Mouse (Mus musculus) heart, embryonic 10.5 days (tissue): ENCODE measurements around the gene Vopp1. TPM values are rescaled to one million over a fixed set of nuclear protein-coding genes. Genes with fewer than 3 reads are reported as not detected.
"Not testable (repeated sequence)": the region's sequence is repeated elsewhere in the genome, so short reads cannot be mapped to it uniquely, and the experiment has no call there.

ENCODE experiments used
- DNase-seq: peaks from one replicate; pipeline ENCODE4 v3.0.0-alpha.2; 2017; ENCODE audit warnings: low spot score
- H3K27ac ChIP-seq: fragments of 300-500 bp; sonication (generic); 2 replicates; pipeline ENCODE4 v1.5.1; 2016; ENCODE audit warnings: mild to moderate bottlenecking
- H3K27me3 ChIP-seq: fragments of 300-500 bp; sonication (generic); 2 replicates; pipeline ENCODE4 v1.6.1; 2016; ENCODE audit warnings: mild to moderate bottlenecking; ENCODE audit not compliant: poor library complexity, insufficient read depth, severe bottlenecking
- H3K36me3 ChIP-seq: fragments of 300-500 bp; sonication (generic); 2 replicates; pipeline ENCODE4 v1.6.1; 2016; ENCODE audit warnings: mild to moderate bottlenecking, moderate library complexity
- H3K4me1 ChIP-seq: fragments of 300-500 bp; sonication (generic); 2 replicates; pipeline ENCODE4 v1.6.1; 2016; ENCODE audit warnings: mild to moderate bottlenecking
- H3K4me3 ChIP-seq: fragments of 300-500 bp; sonication (generic); 2 replicates; pipeline ENCODE4 v1.5.1; 2016; ENCODE audit warnings: mild to moderate bottlenecking, moderate library complexity
- H3K9me3 ChIP-seq: fragments of 300-500 bp; sonication (generic); 2 replicates; pipeline ENCODE4 v1.6.1; 2016; ENCODE audit warnings: mild to moderate bottlenecking, moderate library complexity
- WGBS: fragments of 180-500 bp; shearing (Covaris S2); methylation state at CpG from one replicate; pipeline ENCODE4 v1.1.7; 2016; 5-methylcytosine and 5-hydroxymethylcytosine counted together
- polyA plus RNA-seq: library from polyadenylated mRNA; unstranded; fragments of >200 nt; fragmentation: Nextera tagmentation; extraction: Ambion mirVana; gene quantifications from 2 replicates; pipeline ENCODE4 v1.2.1, GENCODE M21; 2016

Vopp1 gene
- polyA plus RNA-seq, 1 experiment from 2014 or later: 39.1 TPM

DNA sequence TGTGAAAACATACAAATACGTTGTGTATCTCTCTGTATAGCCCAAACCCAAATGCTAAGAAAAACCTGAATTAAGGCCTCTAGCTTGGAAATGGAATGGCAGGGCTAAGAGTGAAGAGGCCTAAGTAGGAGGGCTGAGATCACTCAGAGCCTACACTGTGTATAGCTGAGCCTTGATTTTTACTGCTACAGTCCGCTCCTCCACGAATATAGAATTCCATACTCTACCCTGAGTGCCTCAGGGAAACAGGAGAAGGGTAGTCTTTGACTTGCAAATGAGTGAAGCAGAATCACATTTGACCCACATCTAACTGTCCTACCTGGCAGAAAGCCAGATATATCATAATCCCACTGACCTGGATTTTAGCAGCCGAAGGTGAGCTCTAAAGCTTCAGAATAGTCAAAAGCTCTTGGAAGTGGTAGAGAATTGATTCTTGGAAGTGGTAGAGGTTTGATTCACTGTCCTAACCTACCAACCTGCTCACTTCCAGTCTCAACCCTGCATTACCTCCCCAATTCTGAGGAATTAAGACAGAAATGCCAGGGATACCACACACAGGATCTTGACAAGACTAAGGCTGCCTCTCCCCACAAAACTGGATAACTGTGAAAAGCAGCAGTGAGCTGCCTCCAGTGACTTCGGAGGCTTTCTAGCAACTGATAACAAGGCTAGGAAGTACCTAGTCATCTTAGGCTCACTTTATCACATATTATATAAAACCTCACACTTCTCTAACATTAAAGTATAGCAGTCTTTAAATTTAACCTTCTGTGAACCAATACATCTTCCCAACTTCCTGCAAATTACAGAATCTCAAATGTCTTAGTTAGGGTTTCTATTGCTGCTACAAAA lies 19.5 kb downstream of the Vopp1 start:
- peaks cover 5% of the 10 kb centered on the region; the same call in 1 of the 2 replicates for H3K36me3 ChIP-seq
- no peaks in the 10 kb centered on the region for H3K9me3 ChIP-seq
- H3K4me3 ChIP-seq: no peak overlapping the region
- WGBS: 85% methylated on average over 5 of the region's 5 CpGs
- H3K4me1 ChIP-seq: no peaks in the 10 kb centered on the region
- no peak for DNase-seq
- H3K27me3 ChIP-seq: no peaks in the 10 kb centered on the region
- H3K27ac ChIP-seq: no peak overlapping the region

DNA sequence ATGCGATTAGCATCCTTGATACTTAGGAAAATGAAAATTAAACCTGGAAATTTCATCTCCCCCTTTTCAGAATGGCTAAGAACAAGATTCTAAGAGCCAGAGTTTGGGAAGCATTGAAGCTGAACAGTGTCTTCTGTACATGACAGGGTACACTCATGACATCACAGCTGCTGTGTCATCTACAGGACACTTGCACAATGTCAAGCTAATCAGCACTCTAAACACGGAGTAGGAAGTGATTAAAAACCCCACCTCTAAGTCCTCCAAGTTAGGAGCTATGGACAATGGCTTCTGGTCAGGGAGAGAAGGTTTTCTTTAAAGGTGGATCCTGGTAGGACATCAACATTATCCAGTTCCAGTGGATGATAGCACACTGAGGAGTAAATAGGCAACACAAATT lies 21.8 kb downstream of the Vopp1 start:
- Histone ChIP-seq H3K27ac (no peak overlapping the region), H3K9me3 (no peaks in the 10 kb centered on the region), H3K4me3 (no peak overlapping the region), H3K36me3 (no peaks in the 10 kb centered on the region), H3K27me3 (no peaks in the 10 kb centered on the region), H3K4me1 (no peaks in the 10 kb centered on the region)
- DNase-seq: no peak
- 55% methylated on average over 2 of the region's 2 CpGs for WGBS

DNA sequence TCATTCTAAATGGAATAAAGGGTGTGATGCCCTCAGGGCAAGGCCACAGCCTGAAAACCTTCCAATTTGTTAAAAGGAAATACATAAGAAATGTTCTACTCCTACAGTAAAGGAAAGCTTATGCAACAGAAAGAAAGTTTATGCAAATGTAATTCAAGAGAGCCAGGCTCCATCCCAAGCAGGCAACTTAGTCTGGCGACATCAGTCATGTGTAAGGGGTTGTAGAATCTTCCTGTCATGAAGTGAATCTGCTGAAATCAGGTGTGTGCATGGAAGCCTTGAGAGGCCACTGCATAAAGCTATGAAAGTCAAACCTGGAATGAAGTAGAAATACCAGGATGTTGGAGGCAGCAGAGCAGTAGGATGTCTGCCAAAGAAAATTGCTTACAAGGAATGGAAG lies 26.0 kb downstream of the Vopp1 start:
- Histone ChIP-seq H3K9me3 (no peaks in the 10 kb centered on the region), H3K4me3 (no peak overlapping the region), H3K27me3 (no peaks in the 10 kb centered on the region), H3K4me1 (peaks cover 5% of the 10 kb centered on the region), H3K36me3 (no peaks in the 10 kb centered on the region), H3K27ac (no peak overlapping the region)
- WGBS: 83% methylated on average over 1 of the region's 1 CpGs
- DNase-seq: no peak

DNA sequence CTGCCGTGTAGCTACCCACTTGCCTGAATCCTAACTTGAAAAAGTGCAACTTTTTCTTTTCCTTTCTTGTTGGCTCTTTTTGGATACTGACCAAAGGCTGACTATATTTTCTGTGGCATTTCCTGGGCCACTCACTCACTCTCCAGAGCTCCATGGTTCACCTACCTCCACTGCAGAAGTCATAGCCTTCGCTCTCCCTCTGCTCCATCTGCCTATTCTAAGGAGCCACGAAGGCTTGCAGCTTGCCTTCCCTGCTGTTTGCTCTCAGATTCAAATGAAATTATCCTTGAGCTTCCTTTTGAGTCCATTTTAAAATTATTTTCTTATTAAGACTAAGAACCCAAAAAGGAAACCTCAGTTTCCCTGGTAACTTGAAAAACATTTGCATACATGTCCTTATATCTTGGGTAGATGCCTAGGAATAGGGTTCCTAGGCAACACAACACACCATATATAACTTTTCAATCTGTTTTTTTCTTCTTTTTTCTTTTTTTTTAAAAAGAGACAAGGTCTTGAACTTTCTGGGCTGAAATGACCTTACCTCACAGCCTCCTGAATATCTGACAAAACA lies 28.0 kb downstream of the Vopp1 start:
- no peak overlapping the region for H3K4me3 ChIP-seq
- H3K9me3 ChIP-seq: no peaks in the 10 kb centered on the region
- WGBS: 89% methylated on average over 3 of the region's 3 CpGs
- no peaks in the 10 kb centered on the region for H3K27me3 ChIP-seq
- no peak for DNase-seq
- no peaks in the 10 kb centered on the region for H3K36me3 ChIP-seq
- peaks cover 5% of the 10 kb centered on the region for H3K4me1 ChIP-seq
- H3K27ac ChIP-seq: no peak overlapping the region

DNA sequence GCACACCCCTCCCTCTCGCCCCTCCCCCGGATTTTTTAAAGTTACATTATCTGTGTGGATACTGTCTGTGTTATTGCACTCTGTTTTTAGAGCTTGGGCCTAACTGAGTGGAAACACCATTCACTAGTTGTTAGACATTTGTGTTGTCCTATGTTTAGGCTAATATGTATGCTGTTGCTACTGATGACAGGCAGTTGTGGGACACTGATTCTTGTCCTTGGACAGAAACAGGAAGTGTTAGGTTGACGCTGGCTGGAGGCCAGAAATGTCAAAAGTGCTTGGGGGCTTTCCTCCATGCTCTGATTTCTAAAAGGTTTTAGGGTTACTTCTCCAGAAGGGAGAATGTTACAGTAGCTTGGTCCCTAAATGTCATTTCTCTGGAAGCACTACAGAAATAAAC lies 29.1 kb downstream of the Vopp1 start:
- H3K27me3 ChIP-seq: no peaks in the 10 kb centered on the region
- H3K27ac ChIP-seq: no peak overlapping the region
- peaks cover 5% of the 10 kb centered on the region for H3K4me1 ChIP-seq
- no peak overlapping the region for H3K4me3 ChIP-seq
- WGBS: 53% methylated on average over 3 of the region's 3 CpGs
- no peaks in the 10 kb centered on the region for H3K36me3 ChIP-seq
- H3K9me3 ChIP-seq: no peaks in the 10 kb centered on the region
- DNase-seq: no peak

DNA sequence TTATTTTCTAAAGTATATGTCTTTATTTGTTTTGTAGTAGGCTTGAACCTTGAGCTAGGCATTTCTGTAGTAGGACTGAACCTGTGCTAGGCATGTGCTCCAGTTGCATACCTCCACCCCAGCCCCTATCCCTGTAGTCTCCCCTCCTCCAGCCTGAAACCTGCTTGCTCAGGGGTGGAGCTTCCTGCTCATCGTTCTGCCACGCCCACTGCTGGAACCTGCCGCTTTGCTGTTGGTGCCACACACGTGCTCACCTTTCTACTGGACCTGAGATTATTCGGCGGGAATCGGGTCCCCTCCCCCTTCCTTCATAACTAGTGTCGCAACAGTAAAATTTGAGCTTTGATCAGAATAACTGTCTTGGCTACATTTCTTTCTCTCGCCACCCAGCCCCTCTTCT lies 32.1 kb downstream of the Vopp1 start:
- not testable (repeated sequence) for H3K4me3 ChIP-seq, H3K27ac ChIP-seq, H3K27me3 ChIP-seq, H3K4me1 ChIP-seq, H3K9me3 ChIP-seq, DNase-seq
- WGBS: 60% methylated on average over 9 of the region's 9 CpGs
- H3K36me3 ChIP-seq: peaks cover 18% of the 10 kb centered on the region

DNA sequence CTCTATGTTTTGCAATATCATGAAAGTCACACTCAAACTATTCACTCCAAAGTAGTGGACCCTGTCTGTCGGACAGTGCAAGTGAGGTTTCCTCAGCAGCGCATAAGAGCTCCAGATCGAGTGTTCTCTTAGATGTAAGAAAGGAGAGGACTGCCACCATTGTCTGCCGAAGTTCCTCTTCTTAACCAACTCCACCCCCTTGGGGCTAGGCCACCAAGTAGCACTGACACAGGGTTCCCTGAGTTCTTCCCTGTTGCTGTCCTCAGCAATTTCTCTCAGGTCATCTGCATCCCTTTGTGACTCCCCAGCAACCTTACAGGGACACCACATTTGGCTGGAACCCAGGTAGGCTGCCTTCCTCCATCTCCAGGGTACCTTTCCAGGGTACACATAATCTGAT lies 34.4 kb downstream of the Vopp1 start:
- 89% methylated on average over 4 of the region's 4 CpGs for WGBS
- Histone ChIP-seq H3K4me3 (no peak overlapping the region), H3K27me3 (no peaks in the 10 kb centered on the region), H3K36me3 (peaks cover 25% of the 10 kb centered on the region), H3K9me3 (no peaks in the 10 kb centered on the region), H3K4me1 (no peaks in the 10 kb centered on the region; the same call in 1 of the 2 replicates), H3K27ac (no peak overlapping the region)
- DNase-seq: no peak

DNA sequence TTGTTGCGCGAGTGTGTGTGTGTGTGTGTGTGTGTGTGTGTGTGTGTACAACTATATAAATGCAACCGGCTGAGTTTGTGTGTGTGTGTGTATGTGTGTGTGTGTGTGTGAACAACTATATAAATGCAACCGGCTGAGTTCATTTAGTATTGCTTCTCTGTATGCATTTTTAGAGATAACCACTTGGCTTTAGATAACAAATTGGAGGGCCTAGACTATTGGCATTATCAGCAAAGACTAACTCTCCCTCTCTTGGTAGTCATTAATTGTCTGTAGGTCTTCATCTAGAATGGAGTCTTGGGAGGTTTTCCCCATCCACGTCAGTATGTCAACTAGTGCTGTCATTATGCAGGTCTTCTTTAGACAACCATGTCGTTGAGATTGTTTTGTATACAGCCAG lies 37.6 kb downstream of the Vopp1 start:
- Histone ChIP-seq H3K4me1 (no peaks in the 10 kb centered on the region), H3K36me3 (peaks cover 25% of the 10 kb centered on the region), H3K4me3 (no peak overlapping the region), H3K9me3 (no peaks in the 10 kb centered on the region), H3K27me3 (no peaks in the 10 kb centered on the region), H3K27ac (no peak overlapping the region)
- WGBS: 92% methylated on average over 6 of the region's 6 CpGs
- no peak for DNase-seq

DNA sequence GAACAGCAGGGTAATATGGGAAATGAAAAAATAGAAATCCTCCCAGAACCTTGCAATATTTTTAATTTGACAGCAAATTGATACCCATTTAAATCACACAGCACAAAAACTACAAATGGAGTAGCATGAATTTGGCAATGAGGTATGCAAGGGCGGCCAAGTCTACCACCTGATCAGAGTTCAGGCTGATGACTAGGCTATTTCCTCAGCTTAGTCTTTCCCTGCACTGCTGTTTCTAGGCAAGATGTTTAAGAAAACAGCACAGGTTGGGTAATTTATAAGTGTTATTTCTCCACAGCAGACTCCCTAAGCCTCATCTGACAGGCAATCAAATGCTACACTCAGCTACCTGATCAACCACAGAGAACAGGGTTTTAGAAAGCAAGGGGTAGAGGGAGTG lies 40.7 kb downstream of the Vopp1 start:
- H3K4me1 ChIP-seq: no peaks in the 10 kb centered on the region
- WGBS: 93% methylated on average over 1 of the region's 1 CpGs
- peaks cover 16% of the 10 kb centered on the region for H3K36me3 ChIP-seq
- no peak for DNase-seq
- H3K27ac ChIP-seq: no peak overlapping the region
- H3K9me3 ChIP-seq: no peaks in the 10 kb centered on the region
- H3K4me3 ChIP-seq: no peak overlapping the region
- H3K27me3 ChIP-seq: no peaks in the 10 kb centered on the region

DNA sequence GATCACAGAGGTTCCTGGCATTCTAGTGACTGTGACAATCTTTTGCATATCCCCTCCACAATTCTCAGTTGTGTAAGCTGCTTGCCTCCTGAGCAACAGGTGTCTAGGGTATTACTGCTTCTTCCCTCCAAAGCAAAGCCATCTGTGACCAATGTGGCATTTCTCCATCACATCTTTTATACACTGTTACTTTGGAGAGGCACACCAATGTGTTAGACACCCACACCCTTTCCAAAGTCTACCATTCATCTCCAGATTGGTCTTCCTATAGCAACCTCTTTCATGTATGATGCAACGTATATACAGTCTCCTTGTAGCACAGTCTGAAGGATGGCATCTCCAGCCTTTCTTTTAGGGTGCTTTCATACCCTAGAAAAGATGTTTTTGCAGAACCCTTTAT lies 42.3 kb downstream of the Vopp1 start:
- no peaks in the 10 kb centered on the region for H3K4me1 ChIP-seq
- H3K36me3 ChIP-seq: peaks cover 5% of the 10 kb centered on the region; the same call in 1 of the 2 replicates
- no peak overlapping the region for H3K27ac ChIP-seq
- no peaks in the 10 kb centered on the region for H3K9me3 ChIP-seq
- DNase-seq: no peak
- H3K27me3 ChIP-seq: no peaks in the 10 kb centered on the region
- 92% methylated on average over 1 of the region's 1 CpGs for WGBS
- H3K4me3 ChIP-seq: no peak overlapping the region

DNA sequence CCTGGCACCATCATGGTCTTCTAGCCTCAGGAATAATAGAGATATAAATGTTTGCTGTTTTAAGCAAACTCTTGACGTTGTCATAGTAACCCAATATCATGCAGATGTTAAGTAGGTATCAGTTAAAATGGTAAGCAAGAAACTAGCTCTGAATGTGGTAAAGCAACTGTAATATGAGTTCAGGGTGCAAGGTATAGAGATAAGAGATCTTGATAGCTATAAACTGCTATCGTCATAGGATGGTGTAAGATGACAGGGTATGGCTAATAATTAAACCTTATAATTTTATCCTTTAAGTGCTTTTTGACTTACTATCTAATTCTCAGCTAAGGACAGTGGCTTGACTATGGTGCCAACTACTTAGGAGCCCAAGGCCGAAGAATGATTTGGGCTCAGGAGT lies 44.6 kb downstream of the Vopp1 start:
- Histone ChIP-seq H3K27ac (no peak overlapping the region), H3K9me3 (no peaks in the 10 kb centered on the region), H3K27me3 (no peaks in the 10 kb centered on the region), H3K4me1 (no peaks in the 10 kb centered on the region), H3K36me3 (peaks cover 8% of the 10 kb centered on the region; the same call in 1 of the 2 replicates), H3K4me3 (no peak overlapping the region)
- 91% methylated on average over 3 of the region's 3 CpGs for WGBS
- DNase-seq: no peak

DNA sequence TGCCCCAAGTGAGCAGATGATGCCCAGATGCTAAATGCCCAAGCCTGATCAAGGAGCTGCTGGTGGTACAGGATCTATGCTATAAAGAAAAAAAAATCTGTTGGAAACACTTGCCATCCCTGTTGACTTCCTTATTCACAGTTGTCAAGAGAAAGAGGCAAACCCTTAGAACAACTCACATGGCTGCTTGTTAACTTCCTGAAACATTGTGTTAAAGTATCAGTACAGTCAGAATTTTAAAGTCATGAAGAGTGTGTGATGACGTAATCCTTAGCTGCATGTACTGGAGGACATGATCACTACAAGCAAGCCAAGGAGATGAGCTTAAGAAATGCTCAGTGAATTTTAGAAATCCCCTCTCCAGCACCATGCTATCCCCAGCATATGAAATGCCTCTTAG lies 51.2 kb downstream of the Vopp1 start:
- Histone ChIP-seq H3K36me3 (peaks cover 32% of the 10 kb centered on the region; the same call in 1 of the 2 replicates), H3K4me1 (no peaks in the 10 kb centered on the region), H3K4me3 (no peak overlapping the region), H3K27me3 (no peaks in the 10 kb centered on the region), H3K27ac (no peak overlapping the region), H3K9me3 (no peaks in the 10 kb centered on the region)
- WGBS: 94% methylated on average over 1 of the region's 1 CpGs
- no peak for DNase-seq

DNA sequence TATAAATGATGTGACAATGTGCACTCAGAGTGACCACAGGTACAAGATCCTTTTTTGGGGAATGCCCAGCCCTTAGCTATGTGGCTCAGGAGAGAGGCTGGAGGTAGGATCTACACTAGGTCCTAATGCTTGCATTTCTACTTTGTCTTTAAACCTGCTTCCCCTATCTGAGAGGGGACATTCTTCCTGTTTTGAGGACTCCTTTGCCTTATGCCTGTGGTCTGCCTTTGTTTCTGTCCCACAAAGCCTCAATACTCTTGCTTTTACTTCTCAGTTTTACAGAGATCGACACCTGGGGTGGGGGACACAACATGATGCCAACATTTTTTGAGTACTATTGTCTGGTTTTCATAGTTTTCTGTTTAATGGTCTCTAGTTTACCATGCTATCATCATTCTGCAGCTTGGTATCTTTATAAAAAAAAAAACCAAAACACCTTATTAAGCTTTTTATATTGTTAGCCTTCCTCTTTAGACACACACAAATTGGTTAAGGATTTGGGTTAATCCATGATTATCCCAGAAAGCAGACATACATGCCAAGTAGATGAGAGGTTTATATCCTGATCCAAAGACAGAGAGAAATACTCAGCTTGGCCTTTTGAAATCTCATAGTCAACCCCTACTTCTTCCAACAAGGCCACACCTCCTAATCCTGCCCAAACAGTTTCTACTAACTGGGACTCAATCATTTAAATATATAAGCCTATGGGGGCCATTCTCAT lies 54.3 kb downstream of the Vopp1 start:
- H3K27me3 ChIP-seq: no peaks in the 10 kb centered on the region
- H3K4me3 ChIP-seq: no peak overlapping the region
- peaks cover 16% of the 10 kb centered on the region for H3K4me1 ChIP-seq
- H3K36me3 ChIP-seq: peaks cover 24% of the 10 kb centered on the region; the same call in 1 of the 2 replicates
- no peak for DNase-seq
- no peaks in the 10 kb centered on the region for H3K9me3 ChIP-seq
- H3K27ac ChIP-seq: no peak overlapping the region
- 91% methylated on average over 1 of the region's 1 CpGs for WGBS
